Mouse (Mus musculus) activated CD4-positive, CD25-positive, alpha-beta regulatory T cell, adult 4 months (primary cell): Measurements from ENCODE around the gene Lrrc3b. TPM values are rescaled to one million over a fixed set of nuclear protein-coding genes. Genes with fewer than 3 reads are reported as not detected.

ENCODE experiments used
- ATAC-seq: one replicate; pipeline ENCODE4 v1.8.0; 2017
- polyA plus RNA-seq, 2 experiments: library from polyadenylated mRNA; unstranded; fragments of 100-300 nt; shearing (Covaris generic); gene quantifications; one replicate each; pipeline ENCODE4 v1.2.1; 2017

Lrrc3b gene
- not detected for polyA plus RNA-seq

- no peak for ATAC-seq
These were observed at the start of gene Lrrc3b for GRCm38 (mm10) chr14:15438485-15439157. TSS of gene Lrrc3b (minus strand) at chr14:15438987.

- ATAC-seq = no peak
These were observed 38.9 kb upstream of the Lrrc3b start for GRCm38 (mm10) chr14:15477668-15478067.

- no peak for ATAC-seq
These were observed 697 bp downstream of the Lrrc3b start for GRCm38 (mm10) chr14:15438096-15438484.

- no peak for ATAC-seq
These were observed 1.3 kb downstream of the Lrrc3b start for GRCm38 (mm10) chr14:15437501-15437941.

- ATAC-seq = no peak
These were observed 1.7 kb downstream of the Lrrc3b start for GRCm38 (mm10) chr14:15437046-15437445.

- no peak for ATAC-seq
These were observed 2.2 kb downstream of the Lrrc3b start for GRCm38 (mm10) chr14:15436586-15436985.

- no peak for ATAC-seq
These were observed 6.4 kb downstream of the Lrrc3b start for GRCm38 (mm10) chr14:15432396-15432795.

- ATAC-seq = no peak
These were observed 17.2 kb downstream of the Lrrc3b start for GRCm38 (mm10) chr14:15421624-15422023.

GRCm38 (mm10) chr14:15410686-15411534 is 27.9 kb downstream of the Lrrc3b start:
- no peak for ATAC-seq

GRCm38 (mm10) chr14:15385536-15385935 is 53.3 kb downstream of the Lrrc3b start:
- no peak for ATAC-seq

GRCm38 (mm10) chr14:15384972-15385371 is 53.8 kb downstream of the Lrrc3b start:
- ATAC-seq = no peak

GRCm38 (mm10) chr14:15384532-15384931 is 54.3 kb downstream of the Lrrc3b start:
- ATAC-seq = no peak

- ATAC-seq = no peak
These were observed 55.7 kb downstream of the Lrrc3b start for GRCm38 (mm10) chr14:15383133-15383532.

- ATAC-seq = no peak
These were observed 61.4 kb downstream of the Lrrc3b start for GRCm38 (mm10) chr14:15377368-15377767.

GRCm38 (mm10) chr14:15376786-15377185 is 62.0 kb downstream of the Lrrc3b start:
- no peak for ATAC-seq

GRCm38 (mm10) chr14:15374271-15374670 is 64.5 kb downstream of the Lrrc3b start:
- ATAC-seq = no peak

- ATAC-seq = no peak
These were observed 65.8 kb downstream of the Lrrc3b start for GRCm38 (mm10) chr14:15372985-15373384.

- no peak for ATAC-seq
These were observed 73.7 kb downstream of the Lrrc3b start for GRCm38 (mm10) chr14:15365045-15365444.

- ATAC-seq = no peak
These were observed 78.9 kb downstream of the Lrrc3b start for GRCm38 (mm10) chr14:15359893-15360292.

- no peak for ATAC-seq
These were observed 79.7 kb downstream of the Lrrc3b start for GRCm38 (mm10) chr14:15359134-15359533.

GRCm38 (mm10) chr14:15355512-15355911 is 83.3 kb downstream of the Lrrc3b start:
- ATAC-seq = peak; percentile 46

GRCm38 (mm10) chr14:15354299-15354698 is 84.5 kb downstream of the Lrrc3b start:
- ATAC-seq = no peak

GRCm38 (mm10) chr14:15333130-15333529 is 105.7 kb downstream of the Lrrc3b start:
- no peak for ATAC-seq

- peak; percentile 48 for ATAC-seq
These were observed 107.4 kb downstream of the Lrrc3b start for GRCm38 (mm10) chr14:15331370-15331769.
